In genomic region chr8:61306501-61307112, GRCm38 (mm10) we compare ENCODE assay signal across 17 mouse cellular contexts.
DNase-seq lines count a peak whose midpoint lies in the region; ATAC-seq and TF ChIP-seq lines count a peak whose summit lies in the region.
"Had no signal": no experiment of that assay in that cellular context is flagged by ENCODE, and none has a peak within 500 bp of the region (broad histone marks: within the 10 kb centered on the region; RNA-seq: fewer than 3 reads in every experiment).

No protein-coding gene starts in this region.

- 67% methylated on average over 4 of the region's 4 CpGs for WGBS in heart, embryonic 12.5 days
- whole genome bisulfite sequencing in lung, postnatal 0 days, result 61% methylated on average over 4 of the region's 4 CpGs

- H3K4me1 ChIP-seq in heart, embryonic 12.5 days (replicated peaks), result peaks cover 11% of the 10 kb centered on the region; the same call in 1 of the 2 replicates
- no peaks in the 10 kb centered on the region; the same call in 1 of the 2 replicates for H3K4me1 ChIP-seq in lung, postnatal 0 days (ENCODE audit: insufficient read depth, low read depth, low read length)
- H3K4me1 ChIP-seq: liver, embryonic 15.5 days had no signal

- no peak for ATAC-seq in heart, embryonic 12.5 days (ENCODE audit: insufficient number of reproducible peaks, low FRiP score)
- ATAC-seq in lung, postnatal 0 days, result 0 out of 2 replicates have a peak, but pooled peaks have one; percentile 21
- ATAC-seq: hindbrain, embryonic 16.5 days had no signal

- TF ChIP-seq CTCF in lung, postnatal 0 days (IDR thresholded peaks at IDR 0.05), result no peak

- H3K9me3 ChIP-seq in heart, embryonic 12.5 days (replicated peaks), result no peaks in the 10 kb centered on the region
- H3K9me3 ChIP-seq in lung, postnatal 0 days (ENCODE audit: low read length), result no peaks in the 10 kb centered on the region
- H3K9me3 ChIP-seq: limb, embryonic 13.5 days; liver, embryonic 15.5 days had no signal

- H3K27ac ChIP-seq in heart, embryonic 12.5 days (ENCODE audit: poor library complexity, severe bottlenecking), result no peak overlapping the region
- no peak overlapping the region for H3K27ac ChIP-seq in lung, postnatal 0 days (ENCODE audit: low read length)
- H3K27ac ChIP-seq: gastrocnemius, adult 2 months; limb, embryonic 13.5 days; liver, embryonic 15.5 days had no signal

- no peaks in the 10 kb centered on the region for H3K36me3 ChIP-seq in heart, embryonic 12.5 days
- no peaks in the 10 kb centered on the region for H3K36me3 ChIP-seq in lung, postnatal 0 days (ENCODE audit: insufficient read depth, low read length)
- H3K36me3 ChIP-seq: limb, embryonic 13.5 days; liver, embryonic 15.5 days had no signal

- no peak overlapping the region for H3K4me3 ChIP-seq in heart, embryonic 12.5 days
- H3K4me3 ChIP-seq in lung, postnatal 0 days (ENCODE audit: low read depth, low read length), result no peak overlapping the region
- H3K4me3 ChIP-seq: gastrocnemius, adult 2 months; limb, embryonic 13.5 days; liver, embryonic 15.5 days had no signal

- H3K4me2 ChIP-seq in heart, embryonic 12.5 days, result no peak overlapping the region
- H3K4me2 ChIP-seq in lung, postnatal 0 days (replicated peaks; ENCODE audit: low read depth, low read length), result no peak overlapping the region
- H3K4me2 ChIP-seq: limb, embryonic 13.5 days; liver, embryonic 15.5 days had no signal

- H3K9ac ChIP-seq in heart, embryonic 12.5 days, result no peak overlapping the region
- no peak overlapping the region for H3K9ac ChIP-seq in lung, postnatal 0 days (replicated peaks; ENCODE audit: low read depth)
- H3K9ac ChIP-seq: limb, embryonic 13.5 days; liver, embryonic 15.5 days had no signal

- no peak for TF ChIP-seq EP300 in lung, postnatal 0 days (IDR thresholded peaks at IDR 0.05)

- DNase-seq in heart, adult 11 months, result peak; percentile 69
- peak; percentile 26 for DNase-seq in lung, postnatal 0 days (ENCODE audit: low spot score)
- no peak for DNase-seq in lung, postnatal 10 days
- peak; percentile 64 to 84 for DNase-seq in frontal cortex, postnatal 36 days (ENCODE audit: low spot score in 2 of 2)
- peak; percentile 16 for DNase-seq in right cerebral cortex, postnatal 14 days
- no peak for DNase-seq in cerebellum, adult 18-20 months
- DNase-seq in urinary bladder, adult 18-20 months (ENCODE audit: low spot score in 2 of 2), result no peak
- DNase-seq: cerebellum, adult 8-10 months; gastrocnemius, adult 2 months; heart, postnatal 14 days; kidney, adult 18-20 months; kidney, postnatal 25 days; thymus, adult 18-20 months had no signal

- H3K27me3 ChIP-seq in heart, embryonic 12.5 days (replicated peaks), result no peaks in the 10 kb centered on the region
- H3K27me3 ChIP-seq in lung, postnatal 0 days (replicated peaks; ENCODE audit: insufficient read depth, low read length), result no peaks in the 10 kb centered on the region
- H3K27me3 ChIP-seq: limb, embryonic 13.5 days; liver, embryonic 15.5 days had no signal

Comparison
In these comparisons a context has a peak if more than half of its experiments do, and no peak if none do; other contexts are left out.
1. DNase-seq: peak in heart, adult 11 months (single experiment), lung, postnatal 0 days (single experiment), frontal cortex, postnatal 36 days (2 of 2) and right cerebral cortex, postnatal 14 days (single experiment); none in lung, postnatal 10 days (single experiment), cerebellum, adult 18-20 months (0 of 2) and urinary bladder, adult 18-20 months (0 of 2).